Mouse (Mus musculus): ENCODE measurements at regions not wholly inside any gene's neighbourhood (a gene's known extent, or its start where the extent isn't known, plus 50 kb on each side); places are given as distances from the start of the nearest gene placed in this dataset.

GRCm38 (mm10) chr7:110717104-110717503 is 50.9 kb upstream of the Ampd3 start:
- DNase-seq = no peak

Data from kidney, adult 8-10 months (tissue).